Comparison of ENCODE assay signal across 22 mouse cellular contexts in genomic region chr6:4892417-4892816, GRCm38 (mm10). TPM values are rescaled to one million over a fixed set of nuclear protein-coding genes. Genes with fewer than 3 reads are reported as not detected.
A peak's percentile ranks its signal among the peaks of the same experiment; 100 is the strongest.
DNase-seq lines count a peak whose midpoint lies in the region; ATAC-seq lines count a peak whose summit lies in the region.
"Had no signal": no experiment of that assay in that cellular context is flagged by ENCODE, and none has a peak within 500 bp of the region (broad histone marks: within the 10 kb centered on the region; RNA-seq: fewer than 3 reads in every experiment).

No protein-coding gene starts in this region.

- H3K4me3 ChIP-seq in midbrain, embryonic 10.5 days: no peak overlapping the region
- no peak overlapping the region for H3K4me3 ChIP-seq in midbrain, embryonic 15.5 days
- no peak overlapping the region for H3K4me3 ChIP-seq in embryonic facial prominence, embryonic 11.5 days (ENCODE audit: low read depth, low read length)
- no peak overlapping the region for H3K4me3 ChIP-seq in intestine, embryonic 15.5 days (replicated peaks)
- H3K4me3 ChIP-seq: embryonic facial prominence, embryonic 12.5 days; erythroblast, embryonic 14.5 days; forebrain, embryonic 15.5 days; hindbrain, embryonic 12.5 days; megakaryocyte, embryonic 14.5 days; neural tube, embryonic 12.5 days had no signal

- H3K9me3 ChIP-seq in midbrain, embryonic 10.5 days (replicated peaks): no peaks in the 10 kb centered on the region; the same call in 1 of the 2 replicates
- no peaks in the 10 kb centered on the region for H3K9me3 ChIP-seq in midbrain, embryonic 15.5 days
- no peaks in the 10 kb centered on the region for H3K9me3 ChIP-seq in embryonic facial prominence, embryonic 11.5 days (replicated peaks; ENCODE audit: control insufficient read depth, low read length)
- H3K9me3 ChIP-seq in intestine, embryonic 15.5 days: no peaks in the 10 kb centered on the region
- H3K9me3 ChIP-seq: embryonic facial prominence, embryonic 12.5 days; forebrain, embryonic 15.5 days; hindbrain, embryonic 12.5 days; neural tube, embryonic 12.5 days had no signal

- H3K4me1 ChIP-seq in midbrain, embryonic 10.5 days: no peaks in the 10 kb centered on the region
- H3K4me1 ChIP-seq in midbrain, embryonic 15.5 days: no peaks in the 10 kb centered on the region
- no peaks in the 10 kb centered on the region for H3K4me1 ChIP-seq in embryonic facial prominence, embryonic 11.5 days (ENCODE audit: control insufficient read depth, insufficient read depth, low read length)
- H3K4me1 ChIP-seq in intestine, embryonic 15.5 days (replicated peaks): no peaks in the 10 kb centered on the region
- H3K4me1 ChIP-seq: embryonic facial prominence, embryonic 12.5 days; forebrain, embryonic 15.5 days; hindbrain, embryonic 12.5 days; neural tube, embryonic 12.5 days had no signal

- ATAC-seq in midbrain, embryonic 15.5 days (replicated peaks): no peak
- no peak for ATAC-seq in embryonic facial prominence, embryonic 11.5 days (replicated peaks; ENCODE audit: insufficient number of reproducible peaks, low FRiP score, low TSS enrichment, low read depth)
- no peak for ATAC-seq in intestine, embryonic 15.5 days
- ATAC-seq: forebrain, embryonic 15.5 days; liver, postnatal 0 days had no signal

- DNase-seq in midbrain, embryonic 10.5 days (ENCODE audit: low spot score): no peak
- DNase-seq in WW6 (ENCODE audit: low read depth, low spot score) (peak; percentile 74), adipocyte (ENCODE audit: low spot score) (no peak)
- peak; percentile 30 for DNase-seq in embryonic facial prominence, embryonic 11.5 days (ENCODE audit: low spot score)
- DNase-seq in layer of hippocampus, postnatal 36 days: no peak
- DNase-seq: adrenal gland, postnatal 25 days; B cell, adult 2 months; cerebellum, adult 11-12 months; cerebellum, postnatal 14 days; gastrocnemius, postnatal 36 days; kidney, adult 8-10 months; liver, postnatal 0 days; right cerebral cortex, adult 18-20 months; thymus, postnatal 36 days had no signal

- H3K9ac ChIP-seq in midbrain, embryonic 15.5 days: no peak overlapping the region
- no peak overlapping the region for H3K9ac ChIP-seq in embryonic facial prominence, embryonic 11.5 days (replicated peaks; ENCODE audit: low read length)
- H3K9ac ChIP-seq in intestine, embryonic 15.5 days: no peak overlapping the region
- H3K9ac ChIP-seq: embryonic facial prominence, embryonic 12.5 days; forebrain, embryonic 15.5 days; hindbrain, embryonic 12.5 days; liver, postnatal 0 days; neural tube, embryonic 12.5 days had no signal

- WGBS in midbrain, embryonic 10.5 days: 43% methylated on average over 11 of the region's 11 CpGs
- 51% methylated on average over 11 of the region's 11 CpGs for WGBS in midbrain, embryonic 15.5 days
- 22% methylated on average over 11 of the region's 11 CpGs for WGBS in embryonic facial prominence, embryonic 11.5 days
- WGBS in intestine, embryonic 15.5 days: 46% methylated on average over 11 of the region's 11 CpGs

- 0 out of 2 replicates have a peak overlapping the region, but pooled peaks have one; percentile 28 for H3K27ac ChIP-seq in midbrain, embryonic 10.5 days (replicated peaks)
- H3K27ac ChIP-seq in midbrain, embryonic 15.5 days: no peak overlapping the region
- no peak overlapping the region for H3K27ac ChIP-seq in embryonic facial prominence, embryonic 11.5 days (replicated peaks; ENCODE audit: low read depth, low read length)
- no peak overlapping the region for H3K27ac ChIP-seq in intestine, embryonic 15.5 days
- H3K27ac ChIP-seq: embryonic facial prominence, embryonic 12.5 days; forebrain, embryonic 15.5 days; hindbrain, embryonic 12.5 days; neural tube, embryonic 12.5 days had no signal

- no peaks in the 10 kb centered on the region for H3K36me3 ChIP-seq in midbrain, embryonic 10.5 days
- H3K36me3 ChIP-seq in midbrain, embryonic 15.5 days (replicated peaks): no peaks in the 10 kb centered on the region
- H3K36me3 ChIP-seq in embryonic facial prominence, embryonic 11.5 days (replicated peaks; ENCODE audit: control insufficient read depth, insufficient read depth, low read depth, low read length): no peaks in the 10 kb centered on the region
- no peaks in the 10 kb centered on the region for H3K36me3 ChIP-seq in intestine, embryonic 15.5 days
- H3K36me3 ChIP-seq: embryonic facial prominence, embryonic 12.5 days; forebrain, embryonic 15.5 days; hindbrain, embryonic 12.5 days; neural tube, embryonic 12.5 days had no signal

- no peaks in the 10 kb centered on the region for H3K27me3 ChIP-seq in midbrain, embryonic 10.5 days (ENCODE audit: low read depth, poor library complexity, severe bottlenecking)
- H3K27me3 ChIP-seq in midbrain, embryonic 15.5 days (replicated peaks): no peaks in the 10 kb centered on the region
- H3K27me3 ChIP-seq in embryonic facial prominence, embryonic 11.5 days (ENCODE audit: control insufficient read depth, insufficient read depth, low read length): no peaks in the 10 kb centered on the region
- no peaks in the 10 kb centered on the region for H3K27me3 ChIP-seq in intestine, embryonic 15.5 days (replicated peaks)
- H3K27me3 ChIP-seq: embryonic facial prominence, embryonic 12.5 days; forebrain, embryonic 15.5 days; hindbrain, embryonic 12.5 days; megakaryocyte, embryonic 14.5 days; neural tube, embryonic 12.5 days had no signal

- no peak overlapping the region for H3K4me2 ChIP-seq in midbrain, embryonic 15.5 days
- H3K4me2 ChIP-seq in embryonic facial prominence, embryonic 11.5 days (ENCODE audit: low read depth, low read length): no peak overlapping the region
- H3K4me2 ChIP-seq in intestine, embryonic 15.5 days (replicated peaks): no peak overlapping the region
- H3K4me2 ChIP-seq: embryonic facial prominence, embryonic 12.5 days; forebrain, embryonic 15.5 days; hindbrain, embryonic 12.5 days; neural tube, embryonic 12.5 days had no signal

RNA-seq across cellular contexts. Expression of gene Ppp1r9a, which starts 10.3 kb away (rescaled TPM):
- 17.6 and 18.7 TPM in 2 replicates for polyA plus RNA-seq in midbrain, embryonic 10.5 days (2016; fragmentation: Nextera tagmentation; extraction: Ambion mirVana)
- 50.1 and 51.7 TPM in 2 replicates for polyA plus RNA-seq in midbrain, embryonic 15.5 days (2015; fragmentation: Nextera tagmentation; extraction: Ambion mirVana)
- 14.4 and 15.8 TPM in 2 replicates for polyA plus RNA-seq in embryonic facial prominence, embryonic 11.5 days (2014; fragmentation: Nextera tagmentation; extraction: Ambion mirVana)
- 100 to 1,000 TPM; 162 to 164 TPM for total RNA-seq in layer of hippocampus, postnatal 36 days (2021)
- 12.0 and 13.0 TPM in 2 replicates for polyA plus RNA-seq in intestine, embryonic 15.5 days (2015; fragmentation: Nextera tagmentation; extraction: Ambion mirVana)

Comparison
In these comparisons a context has a peak if more than half of its experiments do, and no peak if none do; other contexts are left out.
1. DNase-seq: peak in WW6 (single experiment) and embryonic facial prominence, embryonic 11.5 days (single experiment); none in midbrain, embryonic 10.5 days (single experiment), layer of hippocampus, postnatal 36 days (0 of 2) and adipocyte (single experiment).